9 mouse cellular contexts compared by ENCODE assay signal in the genomic region with DNA sequence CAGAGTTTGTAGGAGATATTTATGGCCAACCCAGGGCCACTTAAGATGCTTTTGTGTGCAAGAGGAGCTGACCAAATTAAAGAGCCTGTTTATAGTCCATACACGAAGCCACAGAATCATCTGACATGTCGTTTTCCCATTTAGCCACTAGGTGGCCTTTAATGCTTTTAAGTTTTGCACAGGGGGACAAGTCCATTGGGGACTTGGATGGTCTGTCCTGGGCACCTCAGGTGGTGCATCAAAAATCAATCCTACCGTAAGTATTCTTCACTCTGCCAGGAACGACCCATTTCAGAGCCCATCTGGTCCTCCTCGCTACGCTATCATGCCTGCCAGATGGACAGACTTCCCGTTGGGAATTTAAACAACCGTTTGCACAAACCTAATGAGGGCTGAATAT. TPM values are rescaled to one million over a fixed set of nuclear protein-coding genes. Genes with fewer than 3 reads are reported as not detected.
DNase-seq lines count a peak whose midpoint lies in the region; ATAC-seq and TF ChIP-seq lines count a peak whose summit lies in the region.
"Had no signal": no experiment of that assay in that cellular context is flagged by ENCODE, and none has a peak within 500 bp of the region (broad histone marks: within the 10 kb centered on the region; RNA-seq: fewer than 3 reads in every experiment).

No protein-coding gene starts in this region.

- no peak for TF ChIP-seq EP300 in MEL (IDR thresholded peaks at IDR 0.05; ENCODE audit: low read depth in 1 of 2, low read length in 2 of 2)
- TF ChIP-seq EP300 in liver, embryonic 14.5 days (IDR thresholded peaks at IDR 0.05; ENCODE audit: low read depth), result no peak

- TF ChIP-seq CTCF in MEL (IDR thresholded peaks at IDR 0.05 in 2 of 3, conservative IDR thresholded peaks at IDR 0.05 in 1 of 3; ENCODE audit: control insufficient read depth in 1 of 3, insufficient read depth in 1 of 3, low read depth in 2 of 3, low read length in 3 of 3, poor library complexity in 1 of 3, severe bottlenecking in 1 of 3), result peak; percentile 16 to 80 (median 76); a peak in 4 of 6 replicates
- TF ChIP-seq CTCF in liver, embryonic 14.5 days (IDR thresholded peaks at IDR 0.05; ENCODE audit: low read depth), result peak; percentile 71
- TF ChIP-seq CTCF in olfactory bulb, adult 2 months (IDR thresholded peaks at IDR 0.05; ENCODE audit: insufficient read depth, low read depth, low read length), result 0 out of 2 replicates have a peak, but pooled peaks have one; percentile 20

- H3K27me3 ChIP-seq in kidney, embryonic 15.5 days, result peaks cover 9% of the 10 kb centered on the region; the same call in 1 of the 2 replicates
- no peaks in the 10 kb centered on the region for H3K27me3 ChIP-seq in MEL (ENCODE audit: control insufficient read depth in 1 of 2, insufficient read depth in 2 of 2, low read length in 2 of 2)
- H3K27me3 ChIP-seq in liver, embryonic 14.5 days (ENCODE audit: control insufficient read depth, insufficient read depth, low read length), result no peaks in the 10 kb centered on the region

- no peak overlapping the region for H3K9ac ChIP-seq in kidney, embryonic 15.5 days
- no peak overlapping the region for H3K9ac ChIP-seq in MEL (ENCODE audit: control insufficient read depth, low read depth, low read length, poor library complexity, severe bottlenecking)
- H3K9ac ChIP-seq in liver, embryonic 14.5 days (replicated peaks), result no peak overlapping the region

- TF ChIP-seq POLR2A in MEL (IDR thresholded peaks at IDR 0.05; ENCODE audit: control insufficient read depth in 1 of 2, insufficient read depth in 1 of 2, low read depth in 1 of 2, low read length in 2 of 2, poor library complexity in 1 of 2), result no peak
- no peak for TF ChIP-seq POLR2A in olfactory bulb, adult 2 months (IDR thresholded peaks at IDR 0.05; ENCODE audit: insufficient read depth, low read depth, low read length)

- H3K27ac ChIP-seq in kidney, embryonic 15.5 days, result no peak overlapping the region
- no peak overlapping the region for H3K27ac ChIP-seq in MEL (ENCODE audit: control insufficient read depth, low read depth, low read length)
- H3K27ac ChIP-seq in liver, embryonic 14.5 days, result no peak overlapping the region
- no peak overlapping the region for H3K27ac ChIP-seq in olfactory bulb, adult 2 months (ENCODE audit: insufficient read depth, low read depth, low read length)
- H3K27ac ChIP-seq: macrophage had no signal

- peak; percentile 9 for DNase-seq in kidney, adult 11 months
- peak; percentile 84 for DNase-seq in MEL (ENCODE audit: low read depth, low spot score)
- peak; percentile 69 to 71 for DNase-seq in cerebellum, postnatal 25 days
- DNase-seq in liver, embryonic 14.5 days (ENCODE audit: low read depth in 3 of 3, low spot score in 3 of 3), result peak; percentile 5 to 29 (median 19)
- no peak for DNase-seq in gastrocnemius, postnatal 25 days

- no peaks in the 10 kb centered on the region for H3K79me2 ChIP-seq in MEL (ENCODE audit: control insufficient read depth, insufficient read depth, low read length, poor library complexity)

- no peak for ATAC-seq in kidney, embryonic 15.5 days (replicated peaks; ENCODE audit: low FRiP score)
- peak; percentile 62 to 68; a peak in 3 of 4 replicates for ATAC-seq in hematopoietic stem cell, adult 5-6 weeks (replicated peaks in 1 of 2; ENCODE audit: insufficient read depth in 1 of 2, low FRiP score in 2 of 2, low TSS enrichment in 1 of 2, low read depth in 1 of 2, poor library complexity in 2 of 2, severe bottlenecking in 2 of 2)
- no peak for ATAC-seq in liver, embryonic 14.5 days (ENCODE audit: insufficient read depth)

- H3K36me3 ChIP-seq in kidney, embryonic 15.5 days, result no peaks in the 10 kb centered on the region
- H3K36me3 ChIP-seq in MEL (ENCODE audit: control insufficient read depth in 1 of 2, insufficient read depth in 2 of 2, low read length in 2 of 2), result peaks cover 0 to 11% of the 10 kb centered on the region in 2 experiments; a peak in 2 of 4 replicates
- no peaks in the 10 kb centered on the region for H3K36me3 ChIP-seq in liver, embryonic 14.5 days (replicated peaks; ENCODE audit: control insufficient read depth, insufficient read depth, low read depth)

- H3K4me2 ChIP-seq in kidney, embryonic 15.5 days, result no peak overlapping the region
- no peak overlapping the region for H3K4me2 ChIP-seq in liver, embryonic 14.5 days (ENCODE audit: low read depth)

- H3K4me3 ChIP-seq in kidney, embryonic 15.5 days (replicated peaks), result no peak overlapping the region
- H3K4me3 ChIP-seq in MEL (ENCODE audit: control insufficient read depth in 1 of 2, insufficient read depth in 1 of 2, low read depth in 2 of 2, low read length in 2 of 2), result peak overlapping the region in 1 of 2 experiments; percentile 52; a peak in 2 of 4 replicates
- no peak overlapping the region for H3K4me3 ChIP-seq in liver, embryonic 14.5 days (ENCODE audit: insufficient read depth in 1 of 2, low read depth in 2 of 2, low read length in 2 of 2)
- H3K4me3 ChIP-seq in olfactory bulb, adult 2 months (ENCODE audit: insufficient read depth, low read depth, low read length), result no peak overlapping the region

- H3K9me3 ChIP-seq in kidney, embryonic 15.5 days (replicated peaks), result no peaks in the 10 kb centered on the region
- H3K9me3 ChIP-seq in MEL (replicated peaks; ENCODE audit: insufficient read depth, low read length), result no peaks in the 10 kb centered on the region
- no peaks in the 10 kb centered on the region for H3K9me3 ChIP-seq in liver, embryonic 14.5 days (ENCODE audit: control insufficient read depth, low read length)

- no peaks in the 10 kb centered on the region for H3K4me1 ChIP-seq in kidney, embryonic 15.5 days
- peaks cover 8 to 24% of the 10 kb centered on the region in 2 experiments for H3K4me1 ChIP-seq in MEL (ENCODE audit: control insufficient read depth in 1 of 2, insufficient read depth in 2 of 2, low read length in 2 of 2)
- H3K4me1 ChIP-seq in liver, embryonic 14.5 days (replicated peaks; ENCODE audit: control insufficient read depth in 2 of 2, insufficient read depth in 2 of 2, low read length in 1 of 2), result no peaks in the 10 kb centered on the region
- no peaks in the 10 kb centered on the region for H3K4me1 ChIP-seq in olfactory bulb, adult 2 months (ENCODE audit: control insufficient read depth, insufficient read depth, low read length)

- peak; percentile 58 for TF ChIP-seq RAD21 in MEL (IDR thresholded peaks at IDR 0.05; ENCODE audit: low read depth, low read length)

- WGBS in kidney, embryonic 15.5 days, result 37% methylated on average over 8 of the region's 8 CpGs
- WGBS in liver, embryonic 14.5 days (ENCODE audit: insufficient replicate concordance), result 29% methylated on average over 8 of the region's 8 CpGs
- 22% methylated on average over 8 of the region's 8 CpGs for WGBS in olfactory bulb, adult 2 months

TF ChIP-seq in MEL, 35 proteins besides CTCF, POLR2A, EP300 and RAD21:
- TF ChIP-seq RCOR1 (IDR thresholded peaks at IDR 0.05; ENCODE audit: low read depth, low read length) (no peak), E2F4 (IDR thresholded peaks at IDR 0.05; ENCODE audit: borderline replicate concordance, low read depth, low read length) (no peak), SIN3A (IDR thresholded peaks at IDR 0.05; ENCODE audit: low read length) (0 out of 2 replicates have a peak, but pooled peaks have one; percentile 23), MAX (IDR thresholded peaks at IDR 0.05; ENCODE audit: low read length) (no peak), ZC3H11A (IDR thresholded peaks at IDR 0.05; ENCODE audit: low read depth, low read length) (peak; percentile 54), SMC3 (IDR thresholded peaks at IDR 0.05; ENCODE audit: low read depth, low read length) (peak; percentile 76), JUND (IDR thresholded peaks at IDR 0.05; ENCODE audit: low read depth, low read length) (no peak), MAZ (IDR thresholded peaks at IDR 0.05; ENCODE audit: low read depth, low read length) (no peak)

RNA-seq across cellular contexts. Expression of a gene that starts 32.8 kb away (rescaled TPM):
- polyA plus RNA-seq in kidney, embryonic 15.5 days (2015; fragmentation: Nextera tagmentation; extraction: Ambion mirVana), result 27.2 and 27.8 TPM in 2 replicates
- total RNA-seq in MEL (2012; rRNA removed), result 2.6 and 3.2 TPM in 2 replicates
- polyA plus RNA-seq in MEL (2012; ENCODE audit: insufficient read depth in 1 of 2, insufficient read length in 2 of 2, low read depth in 1 of 2, low replicate concordance in 2 of 2, missing spikeins in 1 of 2), result 10 to 100 TPM in 1 of 2 experiments, not detected in 1; 15.1 TPM
- total RNA-seq in hematopoietic stem cell, adult 5-6 weeks (2017), result 11.1 and 30.0 TPM in 2 replicates
- 2.3 and 2.5 TPM in 2 replicates for polyA plus RNA-seq in liver, embryonic 14.5 days (2012; rRNA removed)
- polyA plus RNA-seq in liver, embryonic 14.5 days (2014; fragmentation: Nextera tagmentation; extraction: Ambion mirVana), result 2.7 and 3.1 TPM in 2 replicates
- not detected in 2 replicates for polyA plus RNA-seq in olfactory bulb, adult 2 months (2012; ENCODE audit: insufficient read depth, insufficient read length, low replicate concordance, missing spikeins)
- 1 to 10 TPM; 8.5 to 8.6 TPM for total RNA-seq in gastrocnemius, postnatal 25 days (2021)

RNA-seq across cellular contexts. Expression of a gene that starts 34.8 kb away (rescaled TPM):
- polyA plus RNA-seq in kidney, embryonic 15.5 days (2015; fragmentation: Nextera tagmentation; extraction: Ambion mirVana), result 18.1 and 18.4 TPM in 2 replicates
- total RNA-seq in MEL (2012; rRNA removed), result 13.3 and 16.3 TPM in 2 replicates
- 10 to 100 TPM; 17.2 to 72.5 TPM for polyA plus RNA-seq in MEL (2012; ENCODE audit: insufficient read depth in 1 of 2, insufficient read length in 2 of 2, low read depth in 1 of 2, low replicate concordance in 2 of 2, missing spikeins in 1 of 2)
- total RNA-seq in hematopoietic stem cell, adult 5-6 weeks (2017), result 20.1 and 20.3 TPM in 2 replicates
- 2.3 and 3.8 TPM in 2 replicates for polyA plus RNA-seq in liver, embryonic 14.5 days (2012; rRNA removed)
- polyA plus RNA-seq in liver, embryonic 14.5 days (2014; fragmentation: Nextera tagmentation; extraction: Ambion mirVana), result 5.7 and 7.1 TPM in 2 replicates
- not detected in 2 replicates for polyA plus RNA-seq in olfactory bulb, adult 2 months (2012; ENCODE audit: insufficient read depth, insufficient read length, low replicate concordance, missing spikeins)
- total RNA-seq in gastrocnemius, postnatal 25 days (2021), result 10 to 100 TPM; 16.5 to 17.7 TPM

Comparison
In these comparisons a context has a peak if more than half of its experiments do, and no peak if none do; other contexts are left out.
1. ATAC-seq: peak in hematopoietic stem cell, adult 5-6 weeks (2 of 2); none in kidney, embryonic 15.5 days (single experiment) and liver, embryonic 14.5 days (single experiment).
2. CTCF ChIP-seq: peak in every context shown above with its lines; median percentile 76 in MEL; 71 in liver, embryonic 14.5 days; 20 in olfactory bulb, adult 2 months.